Mouse (Mus musculus) cerebellum, adult 11-12 months (tissue): ENCODE data around the gene Napepld.
"Not testable (repeated sequence)": the region's sequence is repeated elsewhere in the genome, so short reads cannot be mapped to it uniquely, and the experiment has no call there.

Source experiments
- DNase-seq: peaks from one replicate; pipeline ENCODE4 v3.0.0; 2022

The Napepld gene

DNA sequence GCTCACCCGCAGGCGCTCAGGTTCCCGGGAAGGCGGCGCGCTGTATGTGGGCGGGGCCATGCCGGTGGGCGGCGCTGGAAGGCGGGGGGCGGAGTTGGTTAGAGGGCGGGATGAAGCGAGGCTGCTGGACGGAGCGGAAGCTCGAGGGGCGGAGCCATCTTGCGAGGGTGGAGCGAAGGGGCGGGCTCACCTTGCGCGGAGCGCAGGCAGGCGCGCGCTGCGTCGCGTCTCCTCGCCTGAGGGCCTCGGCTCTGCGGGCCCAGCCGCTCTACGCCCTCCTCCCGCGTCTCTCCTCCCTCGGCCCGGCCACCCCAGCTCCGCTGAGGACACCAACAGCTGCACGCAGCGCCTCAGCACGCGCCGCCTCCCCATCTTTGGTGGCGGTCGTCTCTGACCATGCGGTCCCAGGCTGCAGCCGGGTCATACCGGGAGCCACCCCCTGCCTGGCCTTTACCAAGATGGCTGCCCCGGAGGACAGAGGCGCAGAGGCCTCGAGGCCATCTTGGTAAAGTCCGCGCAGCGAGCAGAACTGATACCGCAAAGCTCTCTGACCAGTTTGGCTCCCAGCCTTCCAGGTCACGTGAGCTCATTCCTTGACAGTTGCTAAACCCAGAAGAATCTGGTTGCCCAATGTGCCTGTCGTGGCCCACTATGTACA is at the start of gene Napepld:
Gene Napepld, minus strand, starts transcription at position 46 of the 658 bp plus-strand sequence.
- DNase-seq: peak; percentile 99

DNA sequence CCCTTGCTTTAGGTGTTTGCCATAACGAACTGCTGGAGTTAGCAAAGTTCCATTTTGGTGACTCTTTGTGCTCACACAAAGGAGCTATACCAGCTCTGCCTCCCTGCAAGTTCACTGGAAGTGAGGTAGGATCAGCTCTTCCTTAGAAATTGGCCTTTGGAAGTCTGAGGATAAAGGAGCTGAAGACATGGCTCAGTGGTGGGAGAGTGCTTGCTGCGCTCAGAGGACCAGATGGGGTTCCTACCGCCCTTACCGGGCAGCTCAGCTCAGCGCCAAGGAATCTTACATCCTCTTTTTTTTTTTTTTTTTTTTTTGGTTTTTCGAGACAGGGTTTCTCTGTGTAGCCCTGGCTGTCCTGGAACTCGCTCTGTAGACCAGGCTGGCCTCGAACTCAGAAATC is 44.8 kb upstream of the Napepld start:
- DNase-seq: no peak

DNA sequence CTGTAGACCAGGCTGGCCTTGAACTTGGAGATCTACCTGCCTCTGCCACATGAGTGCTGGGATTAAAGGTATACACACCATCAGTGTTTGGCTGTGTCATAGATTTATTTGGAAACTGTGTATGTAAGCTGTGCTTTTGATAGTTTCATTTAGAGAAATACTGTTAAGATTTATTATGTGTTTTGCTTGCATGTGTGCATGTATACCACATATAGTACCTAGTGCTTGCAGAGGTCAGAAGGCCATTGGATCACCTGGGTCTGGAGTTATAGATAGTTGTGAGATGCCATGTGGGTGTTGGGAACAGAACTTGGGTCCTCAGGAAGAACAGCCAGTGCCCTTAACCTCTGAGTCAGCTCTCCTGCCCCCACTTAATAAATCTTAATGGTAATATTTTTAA is 43.5 kb upstream of the Napepld start:
- DNase-seq: no peak

DNA sequence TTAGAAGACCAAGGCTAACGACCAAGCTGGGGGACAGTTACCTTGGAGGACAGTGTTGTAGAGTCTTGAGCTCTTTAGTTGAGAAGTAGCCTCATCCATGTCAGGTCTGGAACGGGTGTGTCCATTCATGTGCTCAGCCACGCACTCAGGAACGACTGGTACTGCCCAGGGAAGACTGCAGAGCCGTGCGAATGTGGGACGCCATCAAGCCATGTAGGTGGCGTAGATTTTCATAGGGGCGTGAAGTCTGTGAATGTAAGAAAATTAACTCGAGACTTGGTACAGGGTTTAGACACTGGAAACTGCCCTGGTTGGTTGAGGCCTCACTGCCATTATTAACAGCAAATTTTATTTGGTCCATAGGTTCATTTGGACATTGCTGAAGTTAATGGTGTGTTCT is 42.4 kb upstream of the Napepld start:
- DNase-seq: no peak

DNA sequence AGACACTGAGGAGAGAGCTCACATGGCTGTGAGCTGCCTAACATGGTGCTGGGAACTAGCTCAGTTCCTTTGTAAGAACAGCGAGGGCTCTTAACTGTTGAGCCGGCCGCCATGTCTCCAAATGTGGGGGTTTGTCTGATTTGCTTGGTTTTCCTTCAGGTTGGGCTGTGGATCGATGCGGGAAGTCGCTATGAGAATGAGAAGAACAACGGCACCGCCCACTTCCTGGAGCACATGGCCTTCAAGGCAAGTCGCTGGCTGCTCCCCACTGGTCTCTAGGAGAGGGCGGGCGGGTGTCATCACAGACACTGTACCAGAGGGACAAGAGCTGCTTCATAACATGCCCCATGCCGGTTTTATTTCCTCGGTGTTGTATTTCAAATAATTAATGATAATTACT is 38.7 kb upstream of the Napepld start:
- no peak for DNase-seq

DNA sequence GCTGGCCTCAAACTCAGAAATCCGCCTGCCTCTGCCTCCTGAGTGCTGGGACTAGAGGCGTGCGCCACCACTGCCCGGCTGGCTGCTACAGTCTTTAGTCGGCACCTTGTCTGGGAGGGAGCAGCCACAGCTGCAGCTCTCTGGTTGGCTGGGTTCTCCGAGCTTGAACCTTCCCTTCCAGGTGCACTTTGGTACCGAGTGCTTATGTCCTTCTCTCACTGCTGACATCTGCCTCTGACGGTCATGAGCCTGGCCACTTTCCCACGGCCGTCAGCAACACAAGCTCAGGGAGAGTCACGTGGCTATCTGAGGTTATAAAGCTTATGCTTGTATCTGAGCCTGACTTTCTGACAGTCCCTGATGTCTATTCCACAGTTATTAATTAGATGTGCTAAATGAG is 37.9 kb upstream of the Napepld start:
- no peak for DNase-seq

DNA sequence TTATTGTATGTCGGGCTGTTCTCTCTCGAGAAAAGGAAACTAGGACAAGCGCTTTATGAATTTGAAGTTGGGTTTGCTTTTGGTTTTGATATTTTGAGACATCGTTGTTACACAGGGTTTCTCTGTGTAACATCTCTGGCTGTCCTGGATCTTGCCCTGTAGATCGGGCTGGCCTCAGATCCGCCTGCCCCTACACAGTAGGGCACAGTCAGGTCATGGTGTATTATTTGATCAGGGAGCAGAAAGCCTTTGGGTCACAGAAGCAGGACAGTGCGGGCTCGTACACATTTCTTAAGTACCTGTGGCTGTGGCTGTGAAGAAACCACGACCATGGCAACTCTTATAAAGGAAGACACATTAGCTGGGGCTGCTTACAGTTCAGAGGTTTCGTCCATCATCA is 36.4 kb upstream of the Napepld start:
- DNase-seq: no peak

DNA sequence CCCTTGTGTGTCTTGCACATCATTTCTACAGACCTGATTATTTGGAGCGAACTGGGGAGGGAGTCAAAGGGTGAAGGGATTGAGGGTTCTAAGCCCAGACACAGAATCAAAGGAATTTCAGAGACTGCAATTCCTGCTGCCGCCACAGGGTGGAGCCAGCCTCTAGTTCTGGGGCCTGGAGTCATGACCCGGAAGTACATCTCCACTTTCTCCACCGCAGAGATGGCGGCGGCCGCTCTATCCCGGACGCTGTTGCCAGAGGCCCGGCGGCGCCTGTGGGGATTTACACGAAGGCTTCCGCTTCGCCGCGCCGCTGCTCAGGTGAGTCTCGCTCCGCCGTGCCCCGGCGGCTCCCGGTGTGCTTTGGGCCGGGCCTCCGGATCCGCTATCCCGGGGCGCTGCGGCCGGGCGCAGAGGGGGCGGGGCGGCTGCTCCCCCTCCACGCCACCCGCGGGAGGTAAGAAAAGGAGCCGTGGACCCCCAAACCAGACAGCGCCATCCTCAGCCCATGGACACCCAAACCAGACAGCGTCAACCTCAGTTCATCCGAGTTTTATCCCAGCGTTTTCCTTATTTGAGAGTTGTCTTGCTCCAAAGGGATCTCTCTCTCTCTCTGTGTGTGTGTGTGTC is 35.9 kb upstream of the Napepld start, which contains the start of gene Pmpcb:
Gene Pmpcb, plus strand, starts transcription at position 186 of the 630 bp plus-strand sequence.
- peak; percentile 87 for DNase-seq

DNA sequence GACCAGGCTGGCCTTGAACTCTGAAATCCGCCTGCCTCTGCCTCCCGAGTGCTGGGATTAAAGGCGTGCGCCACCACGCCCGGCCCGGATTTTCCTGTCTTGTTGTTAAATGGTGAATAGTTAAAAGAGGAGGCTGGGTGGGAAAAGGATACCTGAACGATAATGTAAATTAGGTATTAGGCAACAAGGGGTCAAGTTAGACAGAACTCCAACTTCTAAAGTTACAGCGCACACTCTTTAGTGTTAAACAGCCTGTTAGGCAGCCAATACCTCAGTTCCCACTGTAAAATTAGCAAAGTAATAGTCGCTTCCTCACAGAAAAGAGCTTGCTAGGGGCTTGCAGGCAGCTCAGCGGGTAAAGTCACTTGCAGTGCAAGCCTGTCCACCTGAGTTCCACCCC is 34.9 kb upstream of the Napepld start:
- DNase-seq: no peak

DNA sequence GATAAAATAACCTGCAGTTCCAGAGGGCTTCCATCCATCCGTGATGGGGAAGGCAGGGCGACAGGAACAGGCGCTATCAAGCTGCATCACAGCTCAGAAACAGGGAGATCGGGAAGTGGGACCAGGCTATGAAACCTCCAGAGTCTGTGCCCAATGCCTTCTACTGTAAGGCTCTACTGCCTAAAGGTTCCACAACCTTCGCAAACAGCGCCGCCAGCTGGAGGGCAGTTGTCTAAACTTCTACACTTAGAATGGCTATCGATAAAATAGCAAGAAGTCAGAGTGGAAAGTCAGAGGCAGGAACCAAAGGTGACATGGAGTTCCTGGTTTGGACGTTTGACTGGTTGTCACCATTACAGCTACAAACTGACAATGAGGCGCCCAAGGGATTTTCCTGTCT is 34.4 kb upstream of the Napepld start:
- peak; percentile 38 for DNase-seq

DNA sequence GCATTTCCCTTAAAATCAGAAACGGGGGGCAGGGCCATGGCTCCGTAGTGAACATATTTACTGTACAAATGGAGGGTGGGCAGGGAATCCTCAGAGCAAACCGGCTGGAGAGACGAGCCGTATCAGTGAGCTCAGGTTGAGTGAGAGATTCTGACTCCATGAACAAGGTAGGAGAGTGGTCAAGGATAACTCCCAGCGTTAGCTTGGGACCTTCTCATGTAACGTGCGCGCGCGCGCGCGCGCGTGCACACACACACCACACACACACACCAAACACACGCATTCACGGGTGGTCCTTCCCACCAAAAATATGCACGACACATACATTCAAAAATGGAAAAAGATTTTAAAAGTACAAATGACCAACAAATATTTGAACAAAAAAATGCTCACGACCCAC is 33.9 kb upstream of the Napepld start:
- DNase-seq: no peak

DNA sequence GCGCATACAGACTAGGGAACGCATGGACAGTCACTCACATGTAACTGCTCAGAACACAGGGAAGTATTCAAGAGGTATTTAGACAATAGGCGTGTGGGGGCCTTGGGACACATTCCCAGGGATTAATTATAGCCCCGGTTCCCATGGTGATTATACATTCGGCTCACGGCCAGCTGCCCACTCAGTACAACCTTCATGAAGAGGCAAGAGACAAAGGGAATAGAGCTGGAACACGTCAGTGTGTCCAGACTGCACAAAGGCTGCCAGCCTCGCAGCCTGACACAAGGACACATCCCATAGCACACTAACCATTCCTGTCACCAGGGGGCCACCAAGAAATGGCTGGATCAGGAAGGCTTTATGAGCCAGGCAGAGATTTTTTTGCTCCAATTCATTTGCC is 31.7 kb upstream of the Napepld start:
- peak; percentile 27 for DNase-seq

DNA sequence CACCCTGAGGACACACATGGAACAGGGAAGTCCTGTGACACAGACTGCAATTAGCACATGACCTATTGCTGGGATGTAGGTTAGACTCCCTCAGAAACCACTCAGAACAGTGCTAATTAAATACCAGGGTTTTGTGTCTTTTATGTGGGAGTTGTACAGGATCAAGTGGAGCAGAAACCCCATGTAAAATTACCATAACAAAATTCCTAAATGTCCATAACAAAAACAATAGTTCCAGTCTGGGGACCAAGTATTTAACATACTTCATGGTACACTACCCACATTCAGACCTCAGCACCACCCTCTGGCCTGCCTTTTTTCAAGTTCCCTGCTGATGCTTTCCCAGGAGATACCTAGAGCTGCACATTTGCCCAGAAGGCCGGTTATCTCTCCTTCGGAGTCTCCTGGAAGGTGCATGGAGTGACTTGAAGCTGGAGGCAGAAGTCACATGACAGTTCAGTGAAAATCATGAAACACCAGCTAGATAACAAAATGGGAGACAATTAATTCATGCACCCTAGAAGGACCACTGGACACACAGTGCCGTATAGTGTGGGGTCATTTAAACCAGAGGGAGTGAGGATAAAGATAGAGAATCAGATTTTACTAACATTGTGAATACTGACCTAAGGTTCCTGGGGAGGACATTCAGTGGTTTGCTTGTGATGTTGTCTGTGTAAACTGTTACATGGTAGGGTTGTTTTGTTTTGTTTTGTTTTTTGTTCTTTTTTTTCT is 31.1 kb upstream of the Napepld start:
- no peak for DNase-seq

DNA sequence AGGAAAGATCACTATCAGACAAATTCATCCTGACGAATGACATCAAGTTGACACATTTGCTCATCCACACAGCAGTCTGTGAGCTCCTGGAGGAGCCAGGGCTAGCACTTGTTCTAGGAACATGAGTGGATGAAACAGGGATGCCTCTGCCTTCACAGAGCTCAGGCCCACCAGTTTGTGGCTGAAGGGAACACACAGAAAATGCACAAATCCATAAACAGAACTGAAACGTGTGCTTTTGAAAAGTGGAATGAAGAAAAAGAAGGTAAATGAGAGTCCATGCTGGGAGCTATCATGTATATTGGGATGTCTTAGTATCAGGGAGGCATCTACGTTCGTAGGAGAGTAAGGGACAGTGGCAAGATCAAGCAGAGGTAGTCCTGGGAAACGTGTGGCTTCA is 27.9 kb upstream of the Napepld start:
- no peak for DNase-seq

DNA sequence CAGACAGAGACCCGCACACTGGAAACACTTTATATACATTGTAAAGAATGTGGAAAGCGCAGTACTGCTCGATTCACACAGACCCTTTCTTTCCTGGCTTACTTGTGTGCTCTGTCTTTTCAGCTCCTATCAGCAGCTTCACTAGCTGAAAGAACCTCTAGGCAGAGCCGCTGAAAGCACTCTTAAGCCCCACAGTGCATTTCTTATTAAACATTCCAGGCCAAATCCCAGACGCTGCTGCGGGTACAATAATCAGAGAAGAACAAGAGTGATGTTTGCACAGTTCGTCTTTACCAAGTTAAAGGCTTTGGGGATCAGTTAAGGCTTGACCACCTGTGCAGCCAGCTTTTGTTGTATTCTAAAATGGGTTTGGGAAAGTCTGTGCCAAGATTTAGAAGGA is 23.7 kb upstream of the Napepld start:
- no peak for DNase-seq

DNA sequence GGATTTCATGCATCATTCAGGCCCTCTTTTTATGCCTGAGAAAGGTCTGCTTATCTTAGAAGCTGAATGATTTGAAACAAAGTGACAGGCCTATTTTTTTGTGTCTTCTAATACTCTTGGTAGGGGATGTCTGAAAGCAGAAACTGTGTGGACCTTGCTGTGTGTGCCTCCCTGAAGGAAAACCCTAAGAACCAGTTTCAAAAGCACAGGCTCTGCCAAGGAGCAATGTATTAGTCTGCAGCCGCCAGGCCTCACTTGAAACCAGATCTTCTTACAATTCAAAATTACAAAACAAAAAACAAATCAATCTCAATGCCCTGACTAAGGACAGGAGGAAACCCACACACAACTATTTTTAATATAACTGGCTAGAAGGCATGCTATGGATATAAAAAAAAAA is 23.2 kb upstream of the Napepld start:
- no peak for DNase-seq

DNA sequence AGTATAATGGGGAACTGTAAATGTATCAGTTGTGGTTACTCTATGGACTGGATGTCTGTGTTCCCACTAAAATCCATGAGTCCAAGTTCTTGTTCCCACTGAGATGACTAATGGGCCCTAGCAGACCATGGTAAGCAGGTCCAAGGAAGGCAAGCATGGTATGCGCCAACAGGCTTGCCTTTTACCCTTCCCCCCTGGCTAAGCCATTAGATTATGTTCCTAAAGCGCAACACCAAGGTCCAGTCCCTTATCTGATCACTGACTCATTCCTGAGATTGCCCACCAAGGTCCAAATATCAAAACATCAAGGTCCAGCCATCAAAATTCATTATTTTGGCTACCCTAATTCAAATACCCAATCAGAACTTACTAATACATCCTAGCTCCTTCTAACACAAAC is 18.0 kb upstream of the Napepld start:
- DNase-seq: no peak

DNA sequence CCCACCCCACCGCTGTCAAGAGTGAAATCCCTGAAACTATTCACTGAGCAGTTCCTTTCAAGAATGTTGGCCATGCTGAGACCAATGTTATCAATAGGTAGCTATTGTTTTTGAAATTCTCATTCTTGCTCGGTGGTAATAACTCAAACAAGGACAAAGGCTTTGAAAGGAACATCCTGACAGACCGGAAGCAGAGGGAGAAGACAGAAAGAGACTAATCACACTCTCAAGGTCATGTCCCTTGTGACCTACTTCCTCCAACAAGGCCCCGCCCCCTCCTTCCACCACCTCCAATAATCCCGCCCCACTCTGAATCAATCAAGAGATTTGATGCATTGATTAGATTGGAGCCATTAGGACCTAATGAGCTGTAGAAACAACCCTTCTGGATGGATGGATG is 17.4 kb upstream of the Napepld start:
- DNase-seq: no peak

DNA sequence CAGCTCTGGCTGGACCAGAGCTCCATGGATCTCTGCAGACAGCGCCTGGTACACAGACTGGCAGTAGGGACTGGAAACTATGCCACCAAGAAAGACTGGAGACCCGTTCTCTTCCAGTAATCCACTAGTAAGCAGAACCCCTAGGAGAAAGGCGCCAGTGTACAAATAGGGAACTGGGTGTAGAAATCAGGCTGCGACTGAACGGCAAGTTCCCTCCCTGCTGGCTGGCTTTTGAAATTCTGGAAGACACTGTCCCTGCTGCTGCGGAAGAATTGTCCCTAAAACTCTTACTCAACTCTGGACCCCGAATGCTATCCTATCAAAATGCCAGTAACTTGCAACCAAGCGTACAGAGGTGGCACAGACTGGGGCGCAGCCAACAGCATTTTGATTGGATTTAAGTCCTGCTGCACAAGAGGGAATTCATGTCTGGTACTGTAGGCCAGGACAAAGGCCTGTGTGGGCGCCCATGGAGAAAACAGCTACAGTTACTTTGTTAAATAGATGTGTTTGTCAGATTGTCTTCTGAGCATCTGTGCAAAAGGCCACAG is 16.0 kb upstream of the Napepld start:
- DNase-seq: no peak

DNA sequence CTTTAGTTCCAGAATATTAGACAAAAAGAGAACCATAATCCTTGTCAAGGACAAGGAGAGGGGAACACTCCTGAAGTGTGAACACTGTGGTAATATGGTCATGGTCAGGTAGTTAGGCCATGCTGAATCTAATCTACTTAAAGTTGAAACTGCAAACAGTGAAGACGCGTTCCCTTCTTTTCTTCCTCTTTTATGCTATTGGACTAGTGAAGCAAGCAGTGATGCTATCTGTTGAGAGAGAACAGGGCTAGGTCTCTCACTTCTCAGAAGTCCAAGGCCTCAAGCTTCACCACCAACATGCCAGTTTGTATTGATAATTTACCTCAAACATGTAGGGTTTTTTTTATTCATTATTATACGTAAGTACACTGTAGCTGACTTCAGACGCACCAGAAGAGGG is 13.3 kb upstream of the Napepld start:
- DNase-seq: no peak

DNA sequence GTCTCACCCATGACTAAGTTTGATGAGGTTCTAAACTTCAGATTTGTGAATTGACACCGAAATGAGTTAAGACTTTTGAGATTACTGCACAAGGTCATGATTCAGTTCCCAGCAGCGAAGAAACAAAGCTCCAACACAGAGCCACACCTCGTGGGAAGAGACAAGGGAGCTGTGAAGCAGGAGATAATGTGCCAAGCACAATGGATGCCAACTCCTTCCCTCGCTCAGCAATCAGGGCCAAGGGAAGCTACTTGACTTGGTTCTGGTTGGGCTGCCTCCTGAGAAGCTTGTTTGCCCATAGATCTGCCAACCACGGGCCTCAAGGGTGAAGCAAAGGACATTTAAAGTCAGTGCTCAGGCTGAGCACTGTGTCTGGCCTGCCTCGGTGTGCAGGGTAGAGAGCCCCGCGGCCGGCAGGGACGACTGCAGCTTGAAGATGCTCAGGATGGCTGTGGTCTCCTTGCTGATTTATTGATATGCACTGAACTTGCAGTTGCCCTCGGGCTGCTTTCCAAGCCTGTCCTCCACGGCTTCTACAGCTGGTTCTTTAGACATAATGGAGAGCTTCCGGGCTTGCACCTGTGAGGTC is 11.0 kb upstream of the Napepld start:
- DNase-seq: no peak

DNA sequence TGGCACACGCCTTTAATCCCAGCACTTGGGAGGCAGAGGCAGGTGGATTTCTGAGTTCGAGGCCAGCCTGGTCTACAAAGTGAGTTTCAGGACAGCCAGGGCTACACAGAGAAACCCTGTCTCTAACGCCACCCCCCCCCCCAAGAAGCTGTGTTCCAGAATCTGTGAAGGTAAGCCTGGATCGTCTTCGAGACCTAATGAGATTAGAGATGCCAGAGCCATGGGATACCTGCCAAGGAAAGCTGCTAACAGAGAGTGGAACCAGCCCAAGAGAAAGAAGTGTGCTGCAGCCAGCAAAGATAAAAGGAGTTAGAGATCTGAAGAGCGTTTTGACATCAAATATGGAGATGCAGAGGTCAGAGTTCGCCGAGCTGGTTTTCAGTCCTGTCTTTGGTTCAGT is 6.8 kb upstream of the Napepld start:
- not testable (repeated sequence) for DNase-seq

DNA sequence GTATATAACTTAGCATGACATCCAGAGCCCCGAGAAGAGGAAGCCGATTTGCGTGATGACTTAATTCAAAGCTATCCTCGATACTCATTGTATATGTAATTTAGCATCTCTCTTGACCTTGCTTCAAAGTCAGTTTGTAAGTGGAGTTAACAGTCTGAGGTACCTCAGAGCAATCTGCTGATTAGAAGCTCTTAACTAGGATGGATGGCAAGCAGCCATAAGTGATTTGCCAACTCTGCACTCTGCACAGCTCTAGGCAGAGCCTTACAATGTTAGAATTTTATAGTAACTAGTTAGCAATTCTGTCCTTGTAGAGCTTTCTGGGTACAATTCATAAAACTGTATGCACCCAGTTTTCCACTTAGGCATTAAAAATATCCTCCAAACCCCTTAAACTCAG is 5.3 kb upstream of the Napepld start:
- DNase-seq: no peak

DNA sequence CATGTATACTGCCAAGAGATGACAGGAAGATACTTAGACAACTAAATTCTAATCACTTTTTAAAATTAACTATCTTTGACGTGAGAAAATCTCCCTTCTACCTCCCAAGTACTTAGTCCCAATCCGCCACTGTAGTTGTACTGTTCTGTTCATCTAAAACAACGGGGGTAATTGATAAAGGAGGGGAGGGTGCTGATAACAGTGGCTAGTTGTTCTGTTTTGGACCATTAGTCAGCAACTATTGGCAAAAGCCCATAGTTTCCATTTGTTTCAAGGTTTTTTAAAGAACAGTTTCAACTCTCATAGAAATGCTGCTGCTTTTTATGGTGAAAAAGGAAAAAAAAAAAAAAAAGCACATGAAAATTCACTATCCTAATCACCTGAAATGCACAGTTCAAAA is 2.5 kb upstream of the Napepld start:
- DNase-seq: no peak
